Mouse (Mus musculus): Measurements from ENCODE around the gene Zfp691.

- TF ChIP-seq NRF1 (IDR thresholded peaks at IDR 0.05; ENCODE audit: insufficient read depth, low read depth, low read length, poor library complexity, severe bottlenecking): no peak
- no peak for TF ChIP-seq TAL1 (IDR thresholded peaks at IDR 0.05; ENCODE audit: low read length)
- peak; percentile 50 to 86; a peak in 3 of 4 replicates for TF ChIP-seq POLR2A (IDR thresholded peaks at IDR 0.05; ENCODE audit: control insufficient read depth in 1 of 2, insufficient read depth in 1 of 2, low read depth in 1 of 2, low read length in 2 of 2, poor library complexity in 1 of 2)
- TF ChIP-seq ZKSCAN1 (IDR thresholded peaks at IDR 0.05; ENCODE audit: low read depth, low read length): no peak
- TF ChIP-seq EP300 (IDR thresholded peaks at IDR 0.05; ENCODE audit: low read depth in 1 of 2, low read length in 2 of 2): peak in 1 of 2 experiments; percentile 49; a peak in 1 of 4 replicates
- no peak for TF ChIP-seq BHLHE40 (IDR thresholded peaks at IDR 0.05; ENCODE audit: borderline replicate concordance, low read depth, low read length)
- TF ChIP-seq CTCF (IDR thresholded peaks at IDR 0.05 in 2 of 3, conservative IDR thresholded peaks at IDR 0.05 in 1 of 3; ENCODE audit: control insufficient read depth in 1 of 3, insufficient read depth in 1 of 3, low read depth in 2 of 3, low read length in 3 of 3, poor library complexity in 1 of 3, severe bottlenecking in 1 of 3): peak; percentile 22 to 49 (median 24); a peak in 3 of 6 replicates
- peak; percentile 37; the same call in 1 of the 2 replicates for TF ChIP-seq HCFC1 (IDR thresholded peaks at IDR 0.05; ENCODE audit: low read depth, low read length)
- TF ChIP-seq CHD2 (IDR thresholded peaks at IDR 0.05; ENCODE audit: low read length): no peak
- TF ChIP-seq MYC (IDR thresholded peaks at IDR 0.05; ENCODE audit: low read depth, low read length): peak; percentile 76
- no peak for TF ChIP-seq MYB (IDR thresholded peaks at IDR 0.05; ENCODE audit: low read depth, low read length)
- no peak for TF ChIP-seq ZC3H11A (IDR thresholded peaks at IDR 0.05; ENCODE audit: low read depth, low read length)
- TF ChIP-seq SMC3 (IDR thresholded peaks at IDR 0.05; ENCODE audit: low read depth, low read length): no peak
- peak; percentile 42 for TF ChIP-seq RAD21 (IDR thresholded peaks at IDR 0.05; ENCODE audit: low read depth, low read length)
Observed at GRCm38 (mm10) chr4:119188060-119188785, 14.2 kb upstream of the Zfp691 start.
